Mouse (Mus musculus) lung, postnatal 4 days (tissue): ENCODE data around the gene Ifngr1.

ENCODE experiments used
- DNase-seq, 2 experiments: peaks; one replicate each; pipeline ENCODE4 v3.0.0; 2021

Gene Ifngr1

DNA sequence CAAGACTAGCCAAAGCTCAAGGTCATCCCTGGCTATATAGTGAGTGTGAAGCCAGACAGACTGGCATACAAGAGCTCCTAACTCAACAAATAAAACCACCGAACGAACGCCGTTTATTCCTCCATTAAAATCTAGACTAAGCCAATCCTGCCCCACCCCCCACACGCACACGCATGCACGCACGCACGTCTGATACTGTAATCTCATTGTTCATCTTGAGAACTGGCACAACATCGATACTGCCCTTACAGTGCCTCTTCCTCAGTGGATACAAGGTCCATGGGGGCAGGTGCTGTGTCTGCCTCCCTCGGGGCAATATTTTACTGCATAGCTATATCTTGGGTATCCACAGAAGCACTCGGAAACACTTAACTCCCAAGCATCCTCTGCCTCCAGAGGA lies 2.1 kb upstream of the Ifngr1 start:
- no peak for DNase-seq

DNA sequence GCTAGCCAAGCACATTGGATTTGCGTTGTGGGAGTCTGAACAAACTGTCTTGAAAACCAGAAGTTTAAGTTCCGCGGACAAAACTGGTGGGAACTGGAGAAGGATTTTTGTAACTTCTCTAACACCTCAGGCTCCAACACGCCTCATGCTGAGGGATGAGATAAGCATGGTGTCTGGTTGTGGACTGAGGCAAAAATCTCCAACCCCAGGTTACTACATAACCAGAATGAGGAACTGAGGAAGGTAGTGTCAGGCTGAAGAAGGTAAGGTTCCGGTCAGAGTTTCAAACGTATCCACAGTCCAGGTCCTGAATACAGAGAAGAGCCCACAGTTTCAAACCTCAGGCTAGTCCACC lies 486 bp upstream of the Ifngr1 start:
- no peak for DNase-seq

DNA sequence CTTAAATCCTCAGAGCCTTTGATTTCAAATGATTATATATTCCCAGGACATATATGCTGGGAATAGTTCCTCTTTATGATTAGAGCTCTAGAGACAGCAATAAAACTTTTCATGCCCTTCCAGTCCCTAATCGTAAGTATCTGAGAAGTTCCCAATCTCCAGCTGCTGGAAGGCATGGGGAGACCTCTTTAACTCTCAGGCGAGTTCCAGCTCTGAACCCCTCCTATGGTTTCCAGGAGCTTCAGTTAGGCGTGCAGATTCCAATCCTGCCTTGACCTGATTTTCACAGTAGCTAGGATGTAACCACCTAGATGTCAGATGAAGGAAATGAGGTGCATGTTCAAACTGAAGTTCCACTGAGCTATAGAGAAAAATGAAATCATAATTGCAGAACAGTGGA lies 807 bp downstream of the Ifngr1 start:
- no peak for DNase-seq

DNA sequence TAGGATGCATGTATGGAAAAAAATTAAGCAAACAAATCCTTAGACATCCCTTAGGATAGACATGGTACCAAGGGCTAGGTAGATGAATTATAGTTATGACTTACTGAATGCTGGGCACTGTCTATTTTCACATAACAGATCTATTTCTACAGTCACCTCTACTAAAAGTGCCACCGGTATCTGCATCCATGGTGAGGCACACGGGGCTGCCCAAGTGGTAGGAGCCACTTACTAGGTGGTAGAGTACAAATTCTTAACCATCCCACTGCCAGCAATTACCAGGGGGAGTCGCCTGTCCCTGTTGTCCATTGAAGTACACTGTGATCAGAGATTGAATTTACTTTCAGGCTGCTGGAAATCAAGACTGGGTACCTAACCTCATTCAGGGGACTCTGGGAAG lies 1.5 kb downstream of the Ifngr1 start:
- DNase-seq, result no peak

DNA sequence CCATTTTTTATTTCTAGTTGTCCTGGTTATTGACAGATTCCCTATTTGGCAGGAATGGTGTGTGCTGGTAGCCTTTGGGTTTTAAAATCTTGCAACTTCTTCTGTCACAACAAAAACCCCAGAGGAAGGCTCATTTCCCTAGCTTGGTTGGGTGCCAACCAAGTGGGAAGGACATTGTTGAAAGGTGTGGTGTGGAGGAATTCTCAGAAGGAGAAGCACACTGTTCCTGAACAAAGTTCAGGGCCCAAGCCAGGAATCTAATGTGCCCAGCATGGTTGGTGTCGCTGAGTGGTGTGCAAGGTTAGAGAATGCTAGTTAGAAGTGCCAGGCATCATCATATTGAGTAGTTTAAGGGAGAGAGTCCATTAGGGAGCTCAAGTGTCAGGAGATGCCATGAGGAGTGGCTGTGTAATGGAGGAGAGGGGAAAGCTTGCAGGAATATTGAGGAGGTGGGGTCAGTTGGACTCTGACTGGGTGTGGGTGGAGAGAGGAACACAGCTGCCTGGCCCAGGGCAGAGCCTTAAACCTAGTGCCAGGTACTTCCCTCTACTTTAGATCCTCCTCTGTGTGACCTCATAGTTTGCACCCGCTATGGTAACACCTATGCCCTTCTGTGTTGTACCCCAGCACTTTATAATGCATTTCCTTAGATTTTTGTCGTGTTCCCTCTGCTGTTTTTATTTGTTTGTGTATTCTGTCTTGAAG lies 2.6 kb downstream of the Ifngr1 start:
- DNase-seq, result no peak

DNA sequence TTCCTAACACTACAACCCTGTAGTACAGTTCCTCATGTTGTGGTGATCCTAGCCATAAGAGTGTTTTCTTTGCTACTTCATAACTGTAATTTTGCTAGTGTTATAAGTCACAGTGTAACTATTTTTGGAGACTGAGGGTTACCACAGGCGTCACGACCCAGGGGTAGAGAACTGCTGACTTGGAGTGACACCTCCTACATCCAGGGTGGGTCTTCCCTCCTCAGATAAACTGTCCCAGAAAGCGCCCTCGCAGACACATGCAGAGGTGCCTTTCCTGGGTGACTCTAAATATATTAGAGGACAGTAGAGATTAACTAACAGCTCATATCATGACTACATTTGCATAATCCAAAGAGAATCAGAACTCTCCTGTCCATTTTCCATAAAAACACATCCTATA lies 5.1 kb downstream of the Ifngr1 start:
- no peak for DNase-seq

DNA sequence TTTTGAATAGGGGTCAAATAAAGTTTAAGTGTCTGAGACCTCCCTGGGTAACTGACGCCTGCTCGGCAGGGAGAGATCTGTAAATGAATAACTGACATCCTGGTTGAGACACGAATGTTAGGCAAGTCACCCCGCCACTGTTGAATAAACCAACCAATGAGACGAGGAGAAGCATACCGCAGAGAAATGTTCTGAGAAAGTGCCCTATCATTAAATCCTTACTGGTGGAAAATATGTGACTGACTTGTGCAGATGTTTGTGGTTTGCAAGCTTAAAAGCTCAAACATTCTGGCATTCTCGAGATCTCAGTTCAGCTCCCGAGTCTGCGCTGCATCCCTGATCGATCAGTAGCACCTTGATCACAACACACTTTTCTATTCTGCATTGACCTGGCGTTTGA lies 6.3 kb downstream of the Ifngr1 start:
- no peak for DNase-seq

DNA sequence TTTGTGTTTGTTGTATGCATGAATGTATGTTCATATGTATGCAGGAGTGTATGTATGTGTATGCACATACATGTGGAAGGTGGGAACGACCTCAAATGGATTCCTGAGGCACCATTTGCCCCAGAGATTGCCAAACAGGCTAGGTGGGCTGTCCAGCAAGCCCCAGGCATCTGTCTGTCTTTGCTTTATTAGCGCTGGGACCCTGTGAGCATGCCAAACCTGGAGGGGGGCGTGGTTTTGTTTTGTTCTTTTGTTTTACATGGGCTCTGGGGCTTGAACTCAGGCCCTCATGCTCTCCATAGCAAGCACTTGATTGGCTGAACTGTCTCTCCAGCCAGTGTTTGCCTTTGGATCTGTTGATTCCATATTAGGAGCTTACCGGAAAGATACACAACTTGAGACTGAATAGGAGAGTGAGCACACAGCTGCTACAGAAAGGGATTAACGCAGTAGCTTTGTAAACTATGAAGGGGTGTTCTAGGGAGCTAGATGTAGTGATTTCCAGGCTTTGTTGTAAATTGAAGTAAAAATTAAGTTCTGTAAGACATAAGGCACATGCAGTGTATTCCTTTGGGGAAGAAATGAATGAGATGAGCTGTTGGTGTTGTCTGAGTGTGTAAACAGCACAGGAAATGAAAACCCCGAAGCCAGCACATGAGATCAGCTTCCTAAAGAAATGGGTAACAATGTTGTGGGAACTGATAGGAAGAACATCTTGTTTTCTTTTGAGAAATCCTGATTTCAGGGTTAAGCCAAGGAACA lies 7.8 kb downstream of the Ifngr1 start:
- no peak for DNase-seq

DNA sequence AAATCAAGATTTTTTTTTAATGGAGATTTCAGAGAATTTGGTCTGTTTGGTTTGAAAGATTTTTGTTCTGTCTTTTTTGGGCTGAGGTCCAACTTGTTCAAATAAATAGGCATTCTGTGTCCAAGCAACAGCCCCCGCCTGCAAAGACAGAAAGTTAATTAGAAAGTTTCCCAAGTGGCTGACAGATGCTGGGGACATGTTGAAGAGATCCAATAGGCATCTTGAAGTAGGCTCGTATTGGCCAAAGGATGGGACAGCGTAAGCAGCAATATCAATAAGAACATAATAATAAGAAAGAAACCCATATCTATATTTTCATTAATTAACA lies 8.3 kb downstream of the Ifngr1 start:
- DNase-seq, result no peak

DNA sequence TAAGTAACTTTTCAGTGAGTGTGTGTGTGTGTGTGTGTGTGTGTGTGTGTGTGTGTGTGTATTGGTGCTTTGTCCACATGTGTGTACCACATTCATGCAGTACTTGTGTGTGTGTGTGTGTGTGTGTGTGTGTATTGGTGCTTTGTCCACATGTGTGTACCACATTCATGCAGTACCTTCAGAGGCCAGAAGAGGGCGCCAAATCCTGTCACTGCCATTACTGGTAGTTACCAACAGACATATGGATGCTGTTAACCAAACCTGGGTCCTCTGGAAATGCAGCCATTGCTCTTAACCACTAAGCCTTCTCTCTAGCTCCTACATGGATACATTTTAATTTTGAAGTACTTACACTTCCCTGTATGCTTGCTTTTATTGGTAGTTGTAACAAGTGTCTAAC lies 9.8 kb downstream of the Ifngr1 start:
- peak in 1 of 2 experiments; percentile 50 for DNase-seq

DNA sequence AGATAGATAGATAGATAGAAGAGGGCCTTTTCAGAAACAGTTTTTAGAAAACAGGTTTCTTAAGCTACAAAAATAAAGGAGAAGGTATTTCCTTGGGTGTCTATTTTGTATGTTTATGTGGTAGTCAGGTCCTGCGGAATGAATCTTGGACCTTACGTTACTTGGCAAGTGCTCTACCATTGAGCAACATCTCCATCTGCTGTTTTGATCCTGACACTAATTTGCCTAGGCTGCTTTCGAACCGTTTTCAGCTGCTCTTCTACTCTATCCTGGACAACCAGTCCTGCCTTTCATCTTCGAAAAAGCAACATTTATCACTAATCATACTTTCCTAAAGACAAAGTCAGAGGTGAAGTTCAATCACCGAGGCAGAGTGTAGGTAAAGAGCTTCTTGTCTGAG lies 11.5 kb downstream of the Ifngr1 start:
- no peak for DNase-seq

DNA sequence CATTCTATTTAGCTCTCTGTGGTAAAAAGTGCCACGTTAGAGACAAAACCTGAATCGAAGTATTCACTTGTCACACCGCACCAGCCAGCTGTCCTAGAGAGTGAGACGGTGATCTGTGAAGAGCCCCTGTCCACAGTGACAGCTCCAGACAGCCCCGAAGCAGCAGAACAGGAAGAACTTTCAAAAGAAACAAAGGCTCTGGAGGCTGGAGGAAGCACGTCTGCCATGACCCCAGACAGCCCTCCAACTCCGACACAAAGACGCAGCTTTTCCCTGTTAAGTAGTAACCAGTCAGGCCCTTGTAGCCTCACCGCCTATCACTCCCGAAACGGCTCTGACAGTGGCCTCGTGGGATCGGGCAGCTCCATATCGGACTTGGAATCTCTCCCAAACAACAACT lies 17.4 kb downstream of the Ifngr1 start:
- no peak for DNase-seq

DNA sequence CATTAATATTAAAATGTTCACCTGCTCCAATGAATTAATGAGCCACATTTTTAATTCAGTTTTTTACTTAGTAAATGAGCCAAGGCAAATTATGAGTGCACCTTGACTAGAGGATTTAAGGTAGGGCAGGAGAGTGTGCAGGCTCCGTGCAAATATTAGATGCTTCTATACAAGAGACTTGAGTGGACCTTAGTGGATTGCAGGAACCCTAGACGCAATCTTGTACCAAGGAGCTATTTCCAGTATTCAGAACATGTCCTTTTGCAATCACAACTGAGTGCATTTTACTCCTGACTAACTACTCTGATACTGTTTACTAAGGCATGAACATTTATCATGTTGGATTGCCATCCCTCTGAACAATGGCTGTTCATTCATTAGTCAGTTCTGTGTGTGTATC lies 19.9 kb downstream of the Ifngr1 start:
- no peak for DNase-seq

DNA sequence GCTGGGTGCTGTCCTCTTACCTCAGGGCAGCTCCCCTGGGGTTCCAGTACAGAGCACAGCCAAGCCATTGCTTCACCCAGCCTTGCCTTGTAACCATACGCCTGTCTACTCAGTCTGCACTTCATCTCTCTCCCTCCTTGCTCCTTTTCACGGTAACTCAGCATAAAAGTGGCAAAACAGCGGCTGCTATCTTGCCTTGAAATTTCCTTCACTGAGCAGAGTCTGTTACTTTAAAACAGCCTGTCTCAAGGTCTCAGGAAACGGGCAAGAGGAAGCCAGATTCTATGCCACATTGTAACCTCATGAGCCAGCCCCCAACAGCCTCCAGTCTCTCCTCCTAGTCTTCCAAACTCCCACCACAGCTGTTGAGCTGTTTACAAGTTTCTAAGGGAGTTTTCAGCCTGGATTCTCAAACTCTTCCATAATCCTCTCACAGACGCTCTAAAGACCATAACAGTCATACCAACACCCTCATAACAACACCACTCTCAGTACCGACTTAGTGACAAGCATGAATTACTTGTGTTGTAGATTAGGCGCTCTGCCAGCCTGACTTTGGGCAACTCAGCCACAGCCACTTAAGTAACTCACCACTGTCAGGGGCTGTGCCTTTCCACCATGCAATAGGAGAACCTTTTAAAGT lies 21.5 kb downstream of the Ifngr1 start:
- peak; percentile 55 to 65 for DNase-seq

DNA sequence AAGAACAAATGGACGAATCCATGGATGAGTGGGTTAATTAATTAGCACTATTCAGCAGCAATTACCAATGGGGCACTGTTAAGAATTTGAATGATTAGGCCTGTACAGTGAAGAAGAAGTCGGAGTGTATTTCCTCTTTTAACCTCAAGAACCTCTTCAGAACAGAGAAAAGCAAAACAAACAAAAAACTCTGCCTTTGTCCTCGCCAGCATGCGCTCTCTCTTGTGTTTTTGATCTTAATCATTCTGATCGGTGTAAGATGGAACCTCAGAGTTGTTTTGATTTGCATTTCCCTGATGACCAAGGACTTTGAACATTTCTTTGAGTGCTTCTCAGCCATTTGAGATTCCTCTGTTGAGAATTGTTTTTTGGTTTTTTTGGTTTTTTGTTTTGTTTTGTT lies 28.0 kb downstream of the Ifngr1 start:
- DNase-seq, result no peak

DNA sequence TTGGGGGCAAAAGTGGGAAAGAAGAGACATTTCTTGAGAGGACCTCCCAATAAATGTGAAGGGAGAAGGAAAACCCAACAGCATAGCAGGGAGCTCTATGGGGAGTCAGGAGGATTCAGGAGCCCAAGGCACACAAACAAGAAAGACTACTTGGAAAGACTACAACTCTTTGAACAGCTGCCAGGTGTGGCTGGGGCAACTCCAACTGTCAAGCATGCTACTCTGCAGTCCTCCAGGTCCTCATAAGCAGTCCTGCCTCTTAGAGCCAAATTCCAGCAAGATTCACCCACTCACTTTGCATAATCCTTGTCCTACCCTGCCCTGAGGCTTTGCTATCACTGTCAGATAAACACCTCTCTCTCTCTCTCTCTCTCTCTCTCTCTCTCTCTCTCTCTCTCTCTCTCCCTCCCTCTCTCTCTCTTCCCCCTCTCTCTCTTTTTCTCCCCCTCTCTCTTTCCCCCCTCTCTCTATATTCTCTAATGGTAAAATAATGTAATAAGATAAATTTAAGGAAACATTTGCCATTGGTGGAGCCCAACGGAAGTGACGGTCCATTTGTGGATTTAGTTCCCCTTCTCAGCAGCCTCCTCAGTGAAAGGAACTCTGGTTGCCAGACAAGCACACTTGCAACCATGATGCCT lies 29.8 kb downstream of the Ifngr1 start, which contains the start of gene Il22ra2:
Gene Il22ra2, plus strand, starts transcription at position 591 of the 641 bp plus-strand sequence.
- peak; percentile 50 to 68 for DNase-seq

DNA sequence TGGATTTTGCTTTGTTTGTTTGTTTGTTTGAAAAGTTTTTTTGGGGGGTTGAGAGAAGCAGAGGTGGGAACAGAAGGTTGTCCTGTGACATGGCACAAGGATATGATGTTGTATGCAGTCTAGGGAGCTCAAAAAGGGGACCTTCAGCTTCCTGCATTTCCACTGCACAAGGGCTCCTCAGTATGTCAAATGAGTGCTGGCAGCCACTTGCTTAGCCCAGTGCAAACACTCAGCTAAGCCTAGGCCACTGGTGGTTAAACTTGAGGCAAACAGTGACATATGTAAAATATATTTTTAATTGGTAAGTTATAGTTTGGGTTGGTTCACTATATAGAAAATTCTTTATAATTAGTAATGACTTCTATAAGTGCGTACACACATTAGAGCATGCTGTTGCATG lies 32.9 kb downstream of the Ifngr1 start:
- DNase-seq, result peak in 1 of 2 experiments; percentile 45

DNA sequence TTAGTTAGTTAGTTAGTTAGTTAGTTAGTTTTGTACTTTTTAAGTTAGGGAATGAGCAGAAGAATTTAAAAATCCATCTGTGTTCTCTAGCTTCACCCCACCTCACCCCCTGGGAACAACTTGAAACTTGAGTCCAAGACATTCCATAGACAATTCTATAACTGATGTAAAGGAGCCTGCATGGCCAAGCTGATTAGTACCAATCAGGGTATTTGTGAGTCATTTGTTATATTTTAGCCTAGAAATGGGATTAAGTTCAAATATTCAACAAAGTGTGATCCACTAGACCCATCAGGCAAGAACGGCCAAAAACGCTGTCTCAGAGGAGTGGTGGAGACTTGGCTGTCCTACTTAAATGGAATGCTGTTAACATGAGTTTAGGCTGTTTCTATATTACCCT lies 35.6 kb downstream of the Ifngr1 start:
- DNase-seq, result no peak

DNA sequence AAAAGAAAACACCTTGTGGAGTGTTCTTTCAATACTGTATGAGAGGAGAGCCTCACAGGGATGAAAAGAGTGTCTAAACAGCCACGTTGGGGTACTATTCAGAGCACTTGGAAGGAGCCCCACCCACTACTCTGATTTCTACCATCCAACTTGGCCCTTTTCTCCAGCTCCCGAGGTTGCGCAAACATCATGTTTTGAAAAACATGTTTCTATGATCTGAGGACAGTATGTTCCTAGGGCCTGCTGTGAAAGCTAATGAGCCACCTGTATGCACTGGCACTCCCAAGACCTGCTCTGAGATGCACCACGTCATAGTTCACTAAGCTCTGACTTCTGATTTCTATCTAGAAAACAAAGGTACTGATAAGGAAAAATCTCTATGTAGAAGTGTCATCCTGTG lies 36.0 kb downstream of the Ifngr1 start:
- no peak for DNase-seq

DNA sequence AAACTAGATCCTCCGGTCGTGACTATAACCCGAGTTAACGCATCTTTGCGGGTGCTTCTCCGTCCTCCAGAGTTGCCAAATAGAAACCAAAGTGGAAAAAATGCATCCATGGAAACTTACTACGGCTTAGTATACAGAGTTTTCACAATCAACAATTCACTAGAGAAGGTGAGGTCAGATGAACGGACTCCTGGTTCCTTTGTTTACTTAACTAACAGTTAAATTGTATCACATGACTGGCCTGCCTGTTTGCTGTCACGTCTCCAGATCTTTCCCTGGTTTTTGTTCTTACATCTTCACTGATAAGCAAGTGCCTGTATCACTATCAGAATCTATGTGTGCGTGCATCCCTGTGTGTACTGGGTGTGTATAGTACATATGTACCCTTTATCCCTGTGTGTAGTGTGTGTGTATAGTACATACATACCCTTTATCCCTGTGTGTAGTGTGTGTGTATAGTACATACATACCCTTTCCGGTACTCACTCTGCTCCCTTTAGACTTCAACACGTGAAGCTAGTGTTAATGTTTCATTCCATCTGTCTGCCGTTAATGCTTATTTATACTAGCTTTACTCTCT lies 40.0 kb downstream of the Ifngr1 start:
- no peak for DNase-seq

DNA sequence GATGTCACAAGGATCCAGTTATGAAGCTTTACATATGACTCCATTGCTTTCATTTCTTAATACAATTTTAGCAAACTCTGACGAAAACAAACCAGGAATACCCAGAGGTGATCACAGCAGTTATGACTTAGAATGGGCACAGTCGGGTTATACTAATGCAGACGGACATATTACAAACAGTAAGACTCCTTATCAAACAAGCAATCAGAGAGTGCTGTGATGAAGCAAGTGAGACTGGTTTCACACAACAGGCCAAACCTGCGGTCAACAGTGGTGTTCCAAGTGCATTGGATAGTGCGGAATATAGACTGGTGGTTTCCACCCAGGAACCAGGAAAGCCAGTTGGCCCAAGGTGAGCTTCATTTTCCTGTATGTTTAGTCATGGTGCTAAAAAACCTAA lies 47.1 kb downstream of the Ifngr1 start:
- DNase-seq, result no peak

DNA sequence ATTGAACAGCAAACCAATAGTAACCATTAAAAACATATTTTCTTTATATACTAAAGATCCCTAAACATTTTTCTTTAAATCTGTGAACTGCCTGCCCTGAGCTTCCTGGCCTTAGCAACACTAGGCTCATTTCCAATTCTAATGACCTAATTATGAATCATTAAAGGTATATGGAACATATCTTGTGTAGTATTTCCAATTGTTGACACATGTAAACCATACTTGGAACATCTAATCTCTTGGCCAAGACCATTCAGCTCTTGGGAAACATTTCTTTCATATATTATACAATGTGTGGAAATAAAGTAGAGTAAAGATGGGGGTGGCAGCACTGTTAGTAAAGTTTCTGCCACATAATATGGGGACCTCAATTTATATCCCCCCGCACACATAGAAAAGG lies 47.9 kb downstream of the Ifngr1 start:
- no peak for DNase-seq

DNA sequence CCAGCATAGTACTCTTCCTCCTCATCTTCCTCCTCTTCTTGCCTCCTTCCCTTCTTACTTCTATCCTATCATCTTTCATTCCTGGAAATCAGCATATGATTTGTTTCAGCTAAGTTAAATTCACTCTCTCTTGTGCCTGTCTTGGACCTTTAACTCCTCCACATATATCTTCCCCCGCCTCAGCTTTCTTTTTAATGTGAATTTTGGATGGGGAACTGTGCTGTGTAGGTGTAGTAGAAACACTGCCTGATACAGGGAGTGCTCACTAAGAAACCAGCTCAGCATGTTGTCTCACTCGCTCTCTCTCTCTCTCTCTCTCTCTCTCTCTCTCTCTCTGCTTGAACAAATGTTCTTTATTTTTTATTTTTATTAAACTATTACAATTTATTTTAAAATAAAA lies 53.4 kb downstream of the Ifngr1 start:
- no peak for DNase-seq

DNA sequence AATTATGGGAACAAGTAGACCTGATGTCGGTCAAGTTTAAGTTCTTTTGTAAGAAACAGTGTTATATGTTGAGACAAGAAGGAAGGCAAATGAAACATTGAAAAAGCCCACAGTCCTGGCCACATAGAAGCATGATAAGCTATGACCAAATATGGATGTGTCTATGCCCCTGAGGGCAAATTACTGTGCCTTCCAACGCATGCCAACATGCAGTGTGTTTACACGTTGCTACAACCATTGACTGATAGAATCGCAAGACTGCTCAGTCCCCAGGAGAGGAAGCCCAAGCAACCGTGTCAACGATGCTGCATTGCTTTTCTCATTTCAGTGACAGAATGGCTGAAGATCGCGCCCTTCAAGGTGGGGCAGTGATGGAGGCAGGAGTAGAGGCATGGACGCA lies 65.7 kb downstream of the Ifngr1 start:
- no peak for DNase-seq
